18 mouse cellular contexts compared by ENCODE assay signal in genomic region chr17:70317779-70318178, GRCm38 (mm10).
DNase-seq lines count a peak whose midpoint lies in the region; TF ChIP-seq lines count a peak whose summit lies in the region.
"Had no signal": no experiment of that assay in that cellular context is flagged by ENCODE, and none has a peak within 500 bp of the region (broad histone marks: within the 10 kb centered on the region; RNA-seq: fewer than 3 reads in every experiment).

No protein-coding gene starts in this region.

- TF ChIP-seq CTCF in layer of hippocampus, adult 2 months (conservative IDR thresholded peaks at IDR 0.05): no peak
- no peak for TF ChIP-seq CTCF in olfactory bulb, adult 2 months (IDR thresholded peaks at IDR 0.05; ENCODE audit: insufficient read depth, low read depth, low read length)

- WGBS in olfactory bulb, adult 2 months: 65% methylated on average over 7 of the region's 7 CpGs

- no peak for TF ChIP-seq POLR2A in olfactory bulb, adult 2 months (IDR thresholded peaks at IDR 0.05; ENCODE audit: insufficient read depth, low read depth, low read length)

- intact Hi-C loops in heart, postnatal 10 days (cut with DNase I): no loop called here

- no peak for DNase-seq in layer of hippocampus, adult 2 months (ENCODE audit: low spot score in 2 of 2)
- no peak for DNase-seq in layer of hippocampus, adult 8-10 months (ENCODE audit: low spot score in 2 of 2)
- peak; percentile 61 for DNase-seq in brain, adult 2 months (ENCODE audit: low read depth, low spot score)
- DNase-seq in heart, postnatal 10 days: no peak
- DNase-seq: adrenal gland, adult 2 months; adrenal gland, postnatal 10 days; adrenal gland, postnatal 25 days; cerebellum, adult 11-12 months; cerebellum, adult 2 months; cerebellum, adult 9-10 months; cerebellum, postnatal 10 days; cerebellum, postnatal 25 days; forebrain, postnatal 0 days had no signal

- H3K4me1 ChIP-seq in olfactory bulb, adult 2 months (ENCODE audit: control insufficient read depth, insufficient read depth, low read length): peaks cover 3% of the 10 kb centered on the region
- H3K4me1 ChIP-seq: embryonic facial prominence, embryonic 10.5 days; embryonic facial prominence, embryonic 12.5 days; forebrain, embryonic 13.5 days; forebrain, embryonic 15.5 days had no signal

- 0 out of 2 replicates have a peak overlapping the region, but pooled peaks have one; percentile 74 for H3K27ac ChIP-seq in layer of hippocampus, adult 2 months
- H3K27ac ChIP-seq in olfactory bulb, adult 2 months (ENCODE audit: insufficient read depth, low read depth, low read length): 0 out of 2 replicates have a peak overlapping the region, but pooled peaks have one; percentile 44
- H3K27ac ChIP-seq: embryonic facial prominence, embryonic 10.5 days; embryonic facial prominence, embryonic 12.5 days; forebrain, embryonic 13.5 days; forebrain, embryonic 15.5 days had no signal

- H3K4me3 ChIP-seq in layer of hippocampus, adult 2 months: no peak overlapping the region
- no peak overlapping the region for H3K4me3 ChIP-seq in olfactory bulb, adult 2 months (ENCODE audit: insufficient read depth, low read depth, low read length)
- H3K4me3 ChIP-seq: embryonic facial prominence, embryonic 10.5 days; embryonic facial prominence, embryonic 12.5 days; forebrain, embryonic 13.5 days; forebrain, embryonic 15.5 days had no signal
